Mouse (Mus musculus) stomach, embryonic 14.5 days (tissue): ENCODE data around the gene Maz. TPM values are rescaled to one million over a fixed set of nuclear protein-coding genes. Genes with fewer than 3 reads are reported as not detected.

ENCODE experiments used
- microRNA-seq: library from miRNA; unstranded; fragments of <30 nt; microRNA quantifications from one replicate; pipeline ENCODE4, GENCODE M21; 2016
- polyA plus RNA-seq: library from polyadenylated mRNA; unstranded; fragments of >200 nt; fragmentation: Nextera tagmentation; extraction: Ambion mirVana; gene quantifications from 2 replicates; pipeline ENCODE4 v1.2.1, GENCODE M21; 2014

Gene Maz
- polyA plus RNA-seq, 1 experiment from 2014 or later = 50.3 TPM

Small RNA genes lying within 50 kb of the gene (microRNA-seq; reads per million reads assigned to microRNA genes)
- gene Gm44343 = not detected

Other genes with a start within 250 kb of the Maz start
- gene Tbx6, start 245.6 kb downstream of the Maz start, polyA plus RNA-seq = 0.56 and 0.95 TPM in 2 replicates
- 239 and 258 TPM in 2 replicates for gene Ppp4c, start 234.5 kb downstream of the Maz start, polyA plus RNA-seq
- gene Fam57b, start 229.4 kb downstream of the Maz start, polyA plus RNA-seq = 1.1 and 1.8 TPM in 2 replicates
- not detected in 2 replicates for gene 4930451I11Rik, start 195.4 kb downstream of the Maz start, polyA plus RNA-seq
- 0.75 and 2.0 TPM in 2 replicates for gene Doc2a, start 179.6 kb downstream of the Maz start, polyA plus RNA-seq
- gene Hirip3, start 165.1 kb downstream of the Maz start, polyA plus RNA-seq = 20.2 and 21.2 TPM in 2 replicates
- 78.2 and 80.3 TPM in 2 replicates for gene Ino80e, start 164.7 kb downstream of the Maz start, polyA plus RNA-seq
- 28.0 and 30.2 TPM in 2 replicates for gene Taok2, start 142.3 kb downstream of the Maz start, polyA plus RNA-seq
- gene Tmem219, start 104.1 kb downstream of the Maz start, polyA plus RNA-seq = 29.5 and 33.4 TPM in 2 replicates
- gene Kctd13, start 98.2 kb downstream of the Maz start, polyA plus RNA-seq = 14.7 and 16.1 TPM in 2 replicates
- gene Asphd1, start 77.5 kb downstream of the Maz start, polyA plus RNA-seq = 0.35 and 0.36 TPM in 2 replicates
- 2.9 and 3.6 TPM in 2 replicates for gene Sez6l2, start 76.5 kb downstream of the Maz start, polyA plus RNA-seq
- 96.8 and 106 TPM in 2 replicates for gene Cdipt, start 51.1 kb downstream of the Maz start, polyA plus RNA-seq
- 1.6 and 2.8 TPM in 2 replicates for gene Cdiptos, start 50.9 kb downstream of the Maz start, polyA plus RNA-seq
- 11.4 and 12.4 TPM in 2 replicates for gene Mvp, start 12.4 kb downstream of the Maz start, polyA plus RNA-seq
- not detected in 2 replicates for gene Pagr1b, start 10.6 kb downstream of the Maz start, polyA plus RNA-seq
- 13.9 and 55.8 TPM in 2 replicates for gene Pagr1a, start 9.7 kb downstream of the Maz start, polyA plus RNA-seq
- gene Gm42742, start 5.9 kb downstream of the Maz start, polyA plus RNA-seq = 32.8 and 68.9 TPM in 2 replicates
- 15.5 and 16.0 TPM in 2 replicates for gene Prrt2, start 5.8 kb downstream of the Maz start, polyA plus RNA-seq
- 116 and 117 TPM in 2 replicates for gene Kif22, start 15.4 kb upstream of the Maz start, polyA plus RNA-seq
- gene Zg16, start 60.3 kb upstream of the Maz start, polyA plus RNA-seq = not detected in 2 replicates
- gene AI467606, start 64.3 kb upstream of the Maz start, polyA plus RNA-seq = 5.3 and 7.2 TPM in 2 replicates
- 1.4 and 2.2 TPM in 2 replicates for gene Qprt, start 95.2 kb upstream of the Maz start, polyA plus RNA-seq
- 0.31 and 0.33 TPM in 2 replicates for gene Spn, start 110.8 kb upstream of the Maz start, polyA plus RNA-seq
- 44.6 and 49.5 TPM in 2 replicates for gene Cd2bp2, start 169.0 kb upstream of the Maz start, polyA plus RNA-seq
- gene Tbc1d10b, start 181.4 kb upstream of the Maz start, polyA plus RNA-seq = 15.1 and 18.7 TPM in 2 replicates
- gene Mylpf, start 181.9 kb upstream of the Maz start, polyA plus RNA-seq = 9.7 TPM in 2 replicates
- gene Zfp553, start 206.0 kb upstream of the Maz start, polyA plus RNA-seq = 22.9 and 24.4 TPM in 2 replicates
- 14.9 and 16.5 TPM in 2 replicates for gene Sept1, start 206.1 kb upstream of the Maz start, polyA plus RNA-seq
- 54.9 and 55.2 TPM in 2 replicates for gene Zfp771, start 217.2 kb upstream of the Maz start, polyA plus RNA-seq
- gene Dctpp1, start 233.7 kb upstream of the Maz start, polyA plus RNA-seq = 175 and 202 TPM in 2 replicates
- gene Sephs2, start 247.0 kb upstream of the Maz start, polyA plus RNA-seq = 97.3 and 114 TPM in 2 replicates